Mouse (Mus musculus) liver, embryonic 11.5 days (tissue): ENCODE measurements around the gene Acat2. TPM values are rescaled to one million over a fixed set of nuclear protein-coding genes. Genes with fewer than 3 reads are reported as not detected.
A peak's percentile ranks its signal among the peaks of the same experiment; 100 is the strongest.
"Not testable (repeated sequence)": the region's sequence is repeated elsewhere in the genome, so short reads cannot be mapped to it uniquely, and the experiment has no call there.

Source experiments
- ATAC-seq: fragments of 200-750 bp; cut with Nextera tagmentation; replicated peaks from 2 replicates; pipeline ENCODE4 v1.8.0; 2017; ENCODE audit warnings: moderate number of reproducible peaks, mild to moderate bottlenecking, moderate TSS enrichment, moderate library complexity; ENCODE audit not compliant: low FRiP score
- DNase-seq: peaks from one replicate; pipeline ENCODE4 v3.0.0-alpha.2; 2017; ENCODE audit warnings: low spot score
- H3K27ac ChIP-seq: fragments of 300-500 bp; sonication (generic); 2 replicates; pipeline ENCODE4 v1.5.1; 2014; ENCODE audit warnings: mild to moderate bottlenecking, low read depth, low read length, control low read depth
- H3K27me3 ChIP-seq: fragments of 300-500 bp; sonication (generic); replicated peaks from 2 replicates; pipeline ENCODE4 v1.6.1; 2014; ENCODE audit warnings: low read length, mixed read lengths; ENCODE audit not compliant: control insufficient read depth, insufficient read depth
- H3K36me3 ChIP-seq: fragments of 300-500 bp; sonication (generic); 2 replicates; pipeline ENCODE4 v1.6.1; 2014; ENCODE audit warnings: mild to moderate bottlenecking, low read length, moderate library complexity, mixed read lengths; ENCODE audit not compliant: control insufficient read depth, insufficient read depth
- H3K4me1 ChIP-seq: fragments of 300-500 bp; sonication (generic); replicated peaks from 2 replicates; pipeline ENCODE4 v1.6.1; 2014; ENCODE audit warnings: low read length, mixed read lengths; ENCODE audit not compliant: control insufficient read depth, insufficient read depth
- H3K4me2 ChIP-seq: fragments of 300-500 bp; sonication (generic); 2 replicates; pipeline ENCODE4 v1.6.1; 2014; ENCODE audit warnings: mild to moderate bottlenecking, control low read depth, moderate library complexity
- H3K4me3 ChIP-seq: fragments of 300-500 bp; sonication (generic); 2 replicates; pipeline ENCODE4 v1.5.1; 2014; ENCODE audit warnings: low read depth, low read length, control low read depth
- H3K9ac ChIP-seq: fragments of 300-500 bp; sonication (generic); 2 replicates; pipeline ENCODE4 v1.6.1; 2014; ENCODE audit warnings: low read depth, low read length, control low read depth
- H3K9me3 ChIP-seq: fragments of 300-500 bp; sonication (generic); 2 replicates; pipeline ENCODE4 v1.6.1; 2016; ENCODE audit warnings: low read length, inconsistent platforms, mixed read lengths; ENCODE audit not compliant: control insufficient read depth
- WGBS: fragments of 180-500 bp; shearing (Covaris S2); extraction: QIAGEN DNeasy Blood & Tissue Kit; methylation state at CpG from one replicate; pipeline ENCODE4 v1.1.7; 2014; 5-methylcytosine and 5-hydroxymethylcytosine counted together
- polyA plus RNA-seq: library from polyadenylated mRNA; unstranded; fragments of >200 nt; fragmentation: Nextera tagmentation; extraction: Ambion mirVana; gene quantifications from 2 replicates; pipeline ENCODE4 v1.2.1, GENCODE M21; 2014

Gene Acat2
- polyA plus RNA-seq, 1 experiment from 2014 or later = 113 TPM

GRCm38 (mm10) chr17:12988096-12988495, 27.5 kb upstream of the Acat2 start:
- not testable (repeated sequence) for H3K9me3 ChIP-seq, H3K4me2 ChIP-seq, H3K4me3 ChIP-seq, H3K27me3 ChIP-seq, H3K27ac ChIP-seq, DNase-seq, H3K9ac ChIP-seq, H3K4me1 ChIP-seq, ATAC-seq
- 87% methylated on average over 8 of the region's 8 CpGs for WGBS
- peaks cover 17% of the 10 kb centered on the region for H3K36me3 ChIP-seq

GRCm38 (mm10) chr17:12983988-12984387, 23.4 kb upstream of the Acat2 start:
- 50% methylated on average over 2 of the region's 2 CpGs for WGBS
- ATAC-seq (no peak), DNase-seq (no peak)
- Histone ChIP-seq H3K4me2 (no peak overlapping the region), H3K4me3 (no peak overlapping the region), H3K4me1 (no peaks in the 10 kb centered on the region; the same call in 1 of the 2 replicates), H3K36me3 (peaks cover 39% of the 10 kb centered on the region), H3K9ac (no peak overlapping the region), H3K27me3 (no peaks in the 10 kb centered on the region), H3K9me3 (no peaks in the 10 kb centered on the region), H3K27ac (no peak overlapping the region)

DNA sequence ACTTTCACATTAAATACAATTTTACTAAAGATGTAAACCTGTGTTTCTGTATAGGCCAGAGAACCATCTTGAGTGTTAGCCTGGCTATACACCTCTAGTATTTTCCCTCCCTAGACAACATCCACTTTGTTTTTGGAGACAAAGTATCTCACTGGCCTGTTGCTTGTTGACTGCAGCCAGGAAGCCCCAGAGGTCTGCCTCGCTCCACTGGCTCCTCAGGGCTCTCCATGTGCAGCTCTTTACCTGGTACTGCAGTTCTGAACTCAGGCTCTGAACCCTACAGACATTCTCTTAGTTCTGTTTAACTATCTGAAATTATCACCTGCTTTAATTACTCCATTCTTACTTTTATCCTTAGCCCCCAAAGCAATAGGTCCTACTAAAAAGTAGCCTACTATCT, 18.0 kb upstream of the Acat2 start:
- ATAC-seq (no peak), DNase-seq (no peak)
- Histone ChIP-seq H3K9ac (no peak overlapping the region), H3K4me2 (no peak overlapping the region), H3K9me3 (no peaks in the 10 kb centered on the region), H3K36me3 (peaks cover 34% of the 10 kb centered on the region), H3K27me3 (no peaks in the 10 kb centered on the region), H3K4me3 (no peak overlapping the region), H3K4me1 (no peaks in the 10 kb centered on the region), H3K27ac (no peak overlapping the region)
- WGBS = 100% methylated on average over 1 of the region's 1 CpGs

DNA sequence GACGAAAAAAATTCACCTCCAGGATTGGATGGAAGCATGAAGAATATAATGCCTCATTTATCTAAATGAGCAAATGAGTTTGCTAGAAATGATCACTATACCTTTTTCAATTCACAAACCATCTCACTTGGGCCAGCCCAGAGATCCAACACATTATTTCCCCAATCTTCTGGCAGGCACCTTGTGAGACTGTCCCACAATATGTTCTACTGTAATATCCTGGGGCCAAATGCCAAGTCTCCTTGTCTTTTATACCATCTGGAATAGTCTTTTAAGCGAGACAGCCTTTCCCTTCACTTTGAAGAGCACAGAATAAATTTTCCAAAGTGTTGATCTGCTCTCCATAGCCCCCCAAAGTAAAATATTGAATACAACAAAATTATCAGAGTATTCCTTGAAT, 13.3 kb upstream of the Acat2 start:
- Histone ChIP-seq H3K4me3 (no peak overlapping the region), H3K4me2 (no peak overlapping the region), H3K9ac (no peak overlapping the region), H3K36me3 (peaks cover 13% of the 10 kb centered on the region), H3K27me3 (no peaks in the 10 kb centered on the region), H3K9me3 (no peaks in the 10 kb centered on the region), H3K27ac (no peak overlapping the region), H3K4me1 (no peaks in the 10 kb centered on the region)
- ATAC-seq = no peak
- WGBS = 87% methylated on average over 2 of the region's 2 CpGs
- no peak for DNase-seq

DNA sequence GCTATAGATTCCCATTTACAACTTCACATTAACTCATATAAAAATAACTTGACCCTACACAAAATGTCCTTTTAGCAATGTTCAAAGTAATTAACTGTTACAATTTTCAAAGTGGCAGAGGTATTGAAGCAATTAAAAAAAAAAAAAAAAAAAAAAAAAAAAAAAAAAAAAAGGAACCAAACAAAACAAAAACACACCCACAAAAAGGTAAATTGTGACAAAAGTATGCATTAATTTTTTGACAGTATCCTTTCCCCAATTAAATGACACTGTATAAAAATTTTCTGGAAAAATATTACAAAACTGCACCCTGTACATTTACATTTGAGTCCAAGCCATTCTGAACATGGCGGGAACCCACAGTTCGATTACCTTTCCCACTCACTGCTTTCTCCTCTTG, 6.6 kb upstream of the Acat2 start:
- no peak overlapping the region for H3K4me2 ChIP-seq
- H3K27me3 ChIP-seq = no peaks in the 10 kb centered on the region
- no peak for ATAC-seq
- no peak overlapping the region for H3K27ac ChIP-seq
- H3K4me3 ChIP-seq = no peak overlapping the region
- H3K36me3 ChIP-seq = peaks cover 7% of the 10 kb centered on the region
- no peak overlapping the region for H3K9ac ChIP-seq
- H3K4me1 ChIP-seq = no peaks in the 10 kb centered on the region
- 97% methylated on average over 2 of the region's 2 CpGs for WGBS
- H3K9me3 ChIP-seq = no peaks in the 10 kb centered on the region
- DNase-seq = no peak

- 76% methylated on average over 3 of the region's 3 CpGs for WGBS
Measured at GRCm38 (mm10) chr17:12963476-12963875, 2.9 kb upstream of the Acat2 start.

DNA sequence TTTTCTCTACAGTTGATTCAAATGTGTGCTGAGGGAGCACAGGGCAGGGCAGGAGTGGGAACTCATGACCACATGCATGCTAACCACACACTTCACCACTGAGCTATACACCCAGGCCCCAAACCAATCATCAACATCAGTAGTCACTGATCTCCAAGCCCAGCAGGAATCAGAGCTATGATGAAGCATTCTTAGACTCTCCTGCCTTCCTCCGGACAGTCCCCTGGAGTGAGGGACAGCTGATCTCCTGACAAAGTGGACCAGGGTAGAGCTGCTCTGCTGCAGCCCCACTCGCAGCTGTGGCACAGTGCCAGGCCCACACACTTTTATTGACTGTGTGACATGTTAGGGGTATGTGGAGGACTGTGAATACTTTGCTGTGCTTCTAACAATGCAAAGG, 1.2 kb downstream of the Acat2 start:
- WGBS = 40% methylated on average over 1 of the region's 2 CpGs
- H3K4me1 ChIP-seq, DNase-seq, ATAC-seq, H3K27ac ChIP-seq, H3K9me3 ChIP-seq, H3K36me3 ChIP-seq, H3K27me3 ChIP-seq, H3K9ac ChIP-seq, H3K4me3 ChIP-seq: not testable (repeated sequence)
- peak overlapping the region; percentile 39 for H3K4me2 ChIP-seq

More at GRCm38 (mm10) chr17:12963476-12963875, 2.9 kb upstream of the Acat2 start:
- no peak overlapping the region for H3K9ac ChIP-seq
- DNase-seq (no peak), ATAC-seq (no peak)
- peaks cover 4% of the 10 kb centered on the region for H3K36me3 ChIP-seq
- H3K27ac ChIP-seq = no peak overlapping the region
- no peak overlapping the region for H3K4me3 ChIP-seq
- peaks cover 9% of the 10 kb centered on the region for H3K4me1 ChIP-seq
- H3K27me3 ChIP-seq = no peaks in the 10 kb centered on the region
- no peaks in the 10 kb centered on the region for H3K9me3 ChIP-seq
- no peak overlapping the region for H3K4me2 ChIP-seq

DNA sequence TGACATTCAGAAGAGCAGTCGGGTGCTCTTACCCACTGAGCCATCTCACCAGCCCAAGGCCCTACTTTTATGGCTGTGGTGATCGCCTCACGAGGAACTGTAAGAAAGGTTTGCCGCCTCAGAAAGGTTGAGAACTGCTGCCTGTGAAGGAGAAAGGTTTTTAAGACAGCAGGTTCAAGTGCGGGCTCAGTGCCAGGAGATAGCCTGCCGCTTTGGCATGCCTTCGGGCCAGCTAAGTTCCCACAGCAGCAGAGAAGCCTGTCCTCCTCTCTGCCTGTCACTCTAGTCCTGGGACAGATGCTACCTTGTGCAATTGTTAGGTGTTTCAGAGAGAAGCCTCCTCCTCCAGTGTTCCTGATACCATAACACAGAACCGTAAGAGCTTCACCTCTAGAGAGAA, 3.9 kb downstream of the Acat2 start:
- DNase-seq (no peak), ATAC-seq (no peak)
- no peaks in the 10 kb centered on the region for H3K27me3 ChIP-seq
- H3K9ac ChIP-seq = no peak overlapping the region
- WGBS = 90% methylated on average over 8 of the region's 8 CpGs
- no peaks in the 10 kb centered on the region for H3K9me3 ChIP-seq
- peaks cover 9% of the 10 kb centered on the region for H3K4me1 ChIP-seq
- no peak overlapping the region for H3K27ac ChIP-seq
- no peak overlapping the region for H3K4me3 ChIP-seq
- H3K36me3 ChIP-seq = peaks cover 9% of the 10 kb centered on the region; the same call in 1 of the 2 replicates
- no peak overlapping the region for H3K4me2 ChIP-seq

DNA sequence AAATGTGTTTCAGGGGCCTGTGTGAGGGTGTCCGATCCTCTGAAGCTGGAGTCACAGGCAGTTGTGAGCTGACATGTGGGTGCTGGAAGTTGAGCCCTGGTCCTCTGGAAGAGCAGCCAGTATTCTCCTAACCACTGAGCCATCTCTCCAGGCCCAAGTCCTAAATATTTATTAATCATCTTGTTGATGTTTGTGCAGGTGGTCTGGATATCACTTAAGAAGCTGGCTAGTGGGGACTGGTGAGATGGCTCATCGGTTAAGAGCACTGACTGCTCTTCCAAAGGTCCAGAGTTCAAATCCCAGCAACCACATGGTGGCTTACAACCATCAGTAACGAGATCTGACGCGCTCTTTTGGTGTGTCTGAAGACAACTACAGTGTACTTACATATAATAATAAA, 10.9 kb downstream of the Acat2 start:
- Histone ChIP-seq H3K4me1 (no peaks in the 10 kb centered on the region), H3K4me2 (no peak overlapping the region), H3K4me3 (no peak overlapping the region), H3K27ac (no peak overlapping the region), H3K27me3 (no peaks in the 10 kb centered on the region), H3K9ac (no peak overlapping the region), H3K36me3 (peaks cover 18% of the 10 kb centered on the region), H3K9me3 (no peaks in the 10 kb centered on the region)
- no peak for DNase-seq
- WGBS = 90% methylated on average over 5 of the region's 5 CpGs
- ATAC-seq = no peak
